Mouse (Mus musculus) hindbrain, embryonic 11.5 days (tissue): ENCODE measurements around the gene Pold3. TPM values are rescaled to one million over a fixed set of nuclear protein-coding genes. Genes with fewer than 3 reads are reported as not detected.

Experiments used
- ATAC-seq: fragments of 200-750 bp; cut with Nextera tagmentation; 2 replicates; pipeline ENCODE4 v1.8.0; 2017; ENCODE audit warnings: mild to moderate bottlenecking, moderate TSS enrichment, moderate library complexity; ENCODE audit not compliant: low FRiP score
- DNase-seq: peaks from one replicate; pipeline ENCODE4 v3.0.0-alpha.2; 2015; ENCODE audit warnings: low spot score
- H3K27ac ChIP-seq: fragments of 300-500 bp; sonication (generic); 2 replicates; pipeline ENCODE4 v1.5.1; 2014; ENCODE audit warnings: mild to moderate bottlenecking, low read depth, low read length
- H3K27me3 ChIP-seq: fragments of 300-500 bp; sonication (generic); 2 replicates; pipeline ENCODE4 v1.6.1; 2014; ENCODE audit warnings: mild to moderate bottlenecking, low read length, moderate library complexity, mixed read lengths; ENCODE audit not compliant: control insufficient read depth, insufficient read depth
- H3K36me3 ChIP-seq: fragments of 300-500 bp; sonication (generic); 2 replicates; pipeline ENCODE4 v1.6.1; 2014; ENCODE audit warnings: mild to moderate bottlenecking, low read length, moderate library complexity, mixed read lengths; ENCODE audit not compliant: control insufficient read depth, insufficient read depth
- H3K4me1 ChIP-seq: fragments of 300-500 bp; sonication (generic); replicated peaks from 2 replicates; pipeline ENCODE4 v1.6.1; 2014; ENCODE audit warnings: low read length, mixed read lengths; ENCODE audit not compliant: control insufficient read depth, insufficient read depth
- H3K4me2 ChIP-seq: fragments of 300-500 bp; sonication (generic); replicated peaks from 2 replicates; pipeline ENCODE4 v1.6.1; 2014; ENCODE audit warnings: mild to moderate bottlenecking, low read depth, low read length
- H3K4me3 ChIP-seq: fragments of 300-500 bp; sonication (generic); 2 replicates; pipeline ENCODE4 v1.5.1; 2014; ENCODE audit warnings: low read depth, low read length
- H3K9ac ChIP-seq: fragments of 300-500 bp; sonication (generic); 2 replicates; pipeline ENCODE4 v1.6.1; 2014; ENCODE audit warnings: low read depth, low read length
- H3K9me3 ChIP-seq: fragments of 300-500 bp; sonication (generic); 2 replicates; pipeline ENCODE4 v1.6.1; 2016; ENCODE audit warnings: low read length; ENCODE audit not compliant: control insufficient read depth
- WGBS: fragments of 180-500 bp; shearing (Covaris S2); extraction: QIAGEN DNeasy Blood & Tissue Kit; methylation state at CpG from one replicate; pipeline ENCODE4 v1.1.7; 2014; 5-methylcytosine and 5-hydroxymethylcytosine counted together
- polyA plus RNA-seq: library from polyadenylated mRNA; unstranded; fragments of >200 nt; fragmentation: Nextera tagmentation; extraction: Ambion mirVana; gene quantifications from 2 replicates; pipeline ENCODE4 v1.2.1, GENCODE M21; 2014

Pold3 gene
- polyA plus RNA-seq, 1 experiment from 2014 or later: 88.9 TPM

DNA sequence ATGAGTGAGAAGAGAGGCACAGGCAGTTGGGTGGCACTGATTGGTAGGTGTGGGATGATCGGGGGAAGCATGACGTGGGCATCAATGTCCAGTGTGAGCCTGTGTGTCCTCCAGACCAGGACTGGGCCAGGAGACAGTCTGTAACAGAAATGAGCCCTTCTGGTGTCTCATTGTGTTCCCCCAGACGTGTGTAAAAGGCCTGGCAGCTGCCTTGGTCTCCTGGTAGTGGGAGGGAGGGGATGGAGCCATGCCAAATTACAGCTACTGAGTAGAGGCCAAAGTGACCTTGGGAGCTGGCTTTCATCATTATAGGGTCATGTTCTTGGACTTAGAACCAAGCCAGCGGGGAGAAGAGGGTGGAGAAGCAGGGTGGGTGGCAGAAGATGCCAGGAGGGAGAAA lies 69.5 kb downstream of the Pold3 start:
- no peaks in the 10 kb centered on the region for H3K9me3 ChIP-seq
- no peak overlapping the region for H3K9ac ChIP-seq
- H3K4me3 ChIP-seq: no peak overlapping the region
- WGBS: 78% methylated on average over 4 of the region's 4 CpGs
- ATAC-seq (no peak), DNase-seq (no peak)
- H3K27ac ChIP-seq: no peak overlapping the region
- no peak overlapping the region for H3K4me2 ChIP-seq
- no peaks in the 10 kb centered on the region for H3K4me1 ChIP-seq
- no peaks in the 10 kb centered on the region for H3K36me3 ChIP-seq
- no peaks in the 10 kb centered on the region for H3K27me3 ChIP-seq

DNA sequence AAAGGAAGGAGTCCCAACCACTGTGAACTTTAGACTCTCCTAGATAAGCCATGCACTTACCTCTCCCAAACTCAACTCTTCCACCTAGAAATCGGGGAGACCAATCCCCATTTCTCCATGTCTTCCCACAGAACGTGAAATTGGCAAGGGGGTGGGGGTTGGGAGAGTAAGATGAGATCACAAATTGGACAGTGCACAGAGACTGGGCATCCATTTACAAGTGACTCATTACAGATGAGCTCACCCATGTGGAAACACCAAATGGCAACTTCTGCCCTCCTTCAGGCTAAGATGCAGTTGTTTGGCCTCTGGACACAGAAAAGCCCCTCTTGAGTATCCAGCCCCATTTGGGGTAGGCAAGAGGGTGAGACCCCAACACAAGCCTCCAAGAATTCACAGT lies 74.9 kb downstream of the Pold3 start:
- Histone ChIP-seq H3K27ac (no peak overlapping the region), H3K4me3 (no peak overlapping the region), H3K36me3 (no peaks in the 10 kb centered on the region), H3K9me3 (no peaks in the 10 kb centered on the region), H3K4me1 (no peaks in the 10 kb centered on the region), H3K27me3 (no peaks in the 10 kb centered on the region), H3K4me2 (no peak overlapping the region), H3K9ac (no peak overlapping the region)
- ATAC-seq (no peak), DNase-seq (no peak)
- WGBS: 80% methylated on average over 2 of the region's 2 CpGs

DNA sequence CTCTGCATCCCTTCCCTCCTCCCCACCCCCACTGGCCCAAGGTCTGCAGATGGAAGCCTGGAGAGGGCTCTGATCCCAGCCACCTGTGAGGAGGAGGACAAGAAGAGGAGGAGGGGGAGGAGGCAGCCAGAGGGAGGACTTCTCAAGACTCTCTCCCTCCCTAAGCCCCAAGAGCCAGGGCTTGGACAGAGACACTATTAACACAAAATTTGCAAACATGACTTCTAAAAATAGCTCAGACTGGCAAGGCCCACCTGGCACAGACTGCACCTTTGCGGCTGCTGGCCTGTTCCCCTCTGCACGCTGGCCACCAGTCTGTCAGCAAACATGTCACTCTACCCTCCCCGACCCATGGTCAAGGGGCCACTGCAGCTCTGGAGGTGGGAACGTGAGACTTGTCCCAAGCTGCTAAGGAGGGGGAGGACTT lies 77.7 kb downstream of the Pold3 start:
- H3K36me3 ChIP-seq: no peaks in the 10 kb centered on the region
- H3K4me2 ChIP-seq: no peak overlapping the region
- H3K4me1 ChIP-seq: no peaks in the 10 kb centered on the region
- 44% methylated on average over 4 of the region's 4 CpGs for WGBS
- no peak overlapping the region for H3K27ac ChIP-seq
- no peaks in the 10 kb centered on the region for H3K9me3 ChIP-seq
- H3K4me3 ChIP-seq: no peak overlapping the region
- DNase-seq: no peak
- no peak overlapping the region for H3K9ac ChIP-seq
- H3K27me3 ChIP-seq: no peaks in the 10 kb centered on the region
- no peak for ATAC-seq

DNA sequence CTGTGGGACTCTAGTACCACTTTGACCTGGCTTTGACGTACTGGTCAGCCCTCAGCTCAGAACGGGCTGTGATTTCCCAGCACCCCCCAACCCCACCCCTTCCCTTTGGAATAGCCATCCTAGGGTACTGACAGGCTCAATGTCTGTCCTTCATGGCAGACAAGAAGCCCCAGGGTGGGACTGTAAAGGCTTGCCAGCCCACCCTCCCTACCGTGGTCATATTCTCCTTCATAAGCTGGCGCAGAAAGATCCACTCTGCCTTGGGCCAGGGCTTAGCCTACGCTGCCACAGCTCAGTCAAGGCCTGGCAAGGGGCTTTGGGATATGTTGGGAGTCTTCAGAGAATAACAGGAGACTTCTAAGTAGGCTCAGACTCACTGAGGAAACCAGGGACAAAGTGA lies 78.3 kb downstream of the Pold3 start:
- no peak overlapping the region for H3K27ac ChIP-seq
- DNase-seq (no peak), ATAC-seq (no peak)
- H3K9ac ChIP-seq: no peak overlapping the region
- H3K4me2 ChIP-seq: no peak overlapping the region
- H3K4me1 ChIP-seq: no peaks in the 10 kb centered on the region
- H3K9me3 ChIP-seq: no peaks in the 10 kb centered on the region
- no peaks in the 10 kb centered on the region for H3K36me3 ChIP-seq
- 80% methylated on average over 5 of the region's 5 CpGs for WGBS
- H3K27me3 ChIP-seq: no peaks in the 10 kb centered on the region
- H3K4me3 ChIP-seq: no peak overlapping the region

DNA sequence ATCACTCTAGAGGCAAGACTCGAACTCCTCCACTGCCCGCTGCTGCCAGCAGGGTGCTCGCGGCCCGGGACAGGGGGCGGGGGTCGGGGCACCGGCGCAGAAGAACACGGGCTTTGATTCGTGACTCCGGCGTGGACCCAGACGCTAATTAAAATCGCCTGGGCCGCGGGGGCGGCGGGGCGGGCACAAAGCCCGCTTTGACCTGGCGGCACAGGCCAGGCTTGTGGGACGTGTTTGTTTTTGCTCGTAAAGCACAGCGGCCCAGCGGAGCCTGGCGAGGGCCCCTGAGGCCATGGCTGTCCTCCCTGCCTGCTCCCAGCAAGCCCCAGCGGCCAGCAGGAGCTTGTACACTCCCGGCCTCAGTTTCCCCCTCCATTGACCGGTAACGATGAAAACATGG lies 79.2 kb downstream of the Pold3 start:
- Histone ChIP-seq H3K27me3 (no peaks in the 10 kb centered on the region), H3K27ac (no peak overlapping the region), H3K4me3 (no peak overlapping the region), H3K4me2 (no peak overlapping the region), H3K9ac (no peak overlapping the region), H3K4me1 (no peaks in the 10 kb centered on the region), H3K36me3 (no peaks in the 10 kb centered on the region), H3K9me3 (no peaks in the 10 kb centered on the region)
- WGBS: 17% methylated on average over 31 of the region's 31 CpGs
- ATAC-seq (no peak), DNase-seq (peak; percentile 16)

DNA sequence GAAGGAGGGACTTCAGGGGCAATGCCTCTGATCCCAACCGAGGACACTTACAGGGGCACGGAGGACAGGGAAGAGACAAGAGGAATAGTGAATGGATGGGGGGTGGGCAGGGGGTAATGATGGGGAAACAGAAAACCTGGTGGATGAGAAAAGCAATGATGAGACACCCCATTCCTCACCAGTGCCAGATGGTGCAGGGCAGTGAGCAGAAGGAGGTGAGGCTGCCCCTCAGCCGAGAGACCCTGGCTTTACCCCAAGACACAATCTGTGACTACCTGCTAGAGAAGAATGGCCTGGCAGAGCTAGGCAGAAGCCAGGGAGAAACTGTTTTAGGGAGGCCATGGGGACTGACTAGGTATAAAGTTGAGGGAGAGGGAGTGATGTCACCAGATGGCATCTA lies 84.9 kb downstream of the Pold3 start:
- ATAC-seq: no peak

DNA sequence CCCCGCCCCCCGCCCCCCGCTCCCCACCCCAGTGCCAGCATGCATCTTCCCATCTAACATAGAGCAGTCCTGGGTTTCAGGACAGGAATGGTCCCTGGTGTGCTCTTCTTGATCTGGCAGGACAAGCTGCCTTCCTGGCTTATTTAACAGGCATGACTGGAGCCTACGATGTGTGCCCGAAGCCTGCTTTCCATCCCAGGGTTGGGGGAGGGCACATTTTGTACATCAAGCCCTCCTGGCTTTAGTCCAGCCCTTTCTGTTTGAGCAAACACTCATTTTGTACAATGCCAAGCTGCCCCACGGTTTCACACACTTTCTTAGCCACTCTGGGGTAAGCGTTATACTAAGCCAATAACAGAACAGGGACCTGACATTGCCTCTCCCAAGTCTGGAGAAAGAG lies 85.3 kb downstream of the Pold3 start:
- no peaks in the 10 kb centered on the region for H3K27me3 ChIP-seq
- no peak for ATAC-seq
- H3K36me3 ChIP-seq: no peaks in the 10 kb centered on the region
- DNase-seq: no peak
- H3K27ac ChIP-seq: no peak overlapping the region
- H3K9ac ChIP-seq: no peak overlapping the region
- no peaks in the 10 kb centered on the region for H3K4me1 ChIP-seq
- no peak overlapping the region for H3K4me2 ChIP-seq
- 87% methylated on average over 7 of the region's 7 CpGs for WGBS
- H3K9me3 ChIP-seq: no peaks in the 10 kb centered on the region
- no peak overlapping the region for H3K4me3 ChIP-seq

More for the DNA sequence above, 84.9 kb downstream of the Pold3 start:
- no peaks in the 10 kb centered on the region for H3K36me3 ChIP-seq
- no peak overlapping the region for H3K4me2 ChIP-seq
- H3K27me3 ChIP-seq: no peaks in the 10 kb centered on the region
- no peak overlapping the region for H3K9ac ChIP-seq
- 80% methylated on average over 3 of the region's 3 CpGs for WGBS
- no peaks in the 10 kb centered on the region for H3K4me1 ChIP-seq
- no peak overlapping the region for H3K4me3 ChIP-seq
- DNase-seq: no peak
- no peaks in the 10 kb centered on the region for H3K9me3 ChIP-seq
- H3K27ac ChIP-seq: no peak overlapping the region

DNA sequence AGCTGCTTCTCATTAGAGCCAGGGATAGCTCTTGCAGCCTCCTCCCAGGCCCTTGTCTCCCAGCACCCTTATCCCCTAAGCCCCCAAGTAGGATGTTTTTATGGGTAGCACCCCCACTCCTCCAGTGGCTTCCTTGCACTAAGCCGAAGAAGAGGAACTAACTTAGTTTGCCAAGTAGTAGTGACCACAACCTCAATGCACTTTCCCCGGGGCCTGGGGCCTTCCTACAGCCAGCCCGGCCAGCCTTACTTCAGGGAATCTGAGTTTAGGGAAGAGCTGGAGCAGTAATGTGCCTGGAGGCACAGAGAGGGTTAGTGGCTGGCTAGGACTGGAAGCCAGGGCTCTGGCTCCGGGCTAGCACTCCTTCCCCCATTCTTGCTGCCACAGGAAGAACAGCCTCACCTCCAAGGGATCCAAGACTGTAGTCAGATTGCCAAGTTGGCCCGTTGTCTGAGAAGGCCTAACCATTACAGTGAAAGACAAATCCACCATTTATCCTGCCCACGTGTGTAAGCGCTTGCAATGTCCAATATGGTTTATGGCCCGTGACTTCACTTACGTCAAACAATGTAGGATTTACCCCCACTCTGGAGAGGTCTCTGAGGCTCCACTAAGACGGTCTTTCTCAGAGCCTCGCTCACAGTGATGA lies 86.4 kb downstream of the Pold3 start:
- no peaks in the 10 kb centered on the region for H3K36me3 ChIP-seq
- H3K4me3 ChIP-seq: no peak overlapping the region
- H3K9ac ChIP-seq: no peak overlapping the region
- H3K27me3 ChIP-seq: no peaks in the 10 kb centered on the region
- no peaks in the 10 kb centered on the region for H3K9me3 ChIP-seq
- DNase-seq (no peak), ATAC-seq (no peak)
- WGBS: 87% methylated on average over 11 of the region's 11 CpGs
- H3K4me1 ChIP-seq: no peaks in the 10 kb centered on the region
- no peak overlapping the region for H3K27ac ChIP-seq
- H3K4me2 ChIP-seq: no peak overlapping the region

DNA sequence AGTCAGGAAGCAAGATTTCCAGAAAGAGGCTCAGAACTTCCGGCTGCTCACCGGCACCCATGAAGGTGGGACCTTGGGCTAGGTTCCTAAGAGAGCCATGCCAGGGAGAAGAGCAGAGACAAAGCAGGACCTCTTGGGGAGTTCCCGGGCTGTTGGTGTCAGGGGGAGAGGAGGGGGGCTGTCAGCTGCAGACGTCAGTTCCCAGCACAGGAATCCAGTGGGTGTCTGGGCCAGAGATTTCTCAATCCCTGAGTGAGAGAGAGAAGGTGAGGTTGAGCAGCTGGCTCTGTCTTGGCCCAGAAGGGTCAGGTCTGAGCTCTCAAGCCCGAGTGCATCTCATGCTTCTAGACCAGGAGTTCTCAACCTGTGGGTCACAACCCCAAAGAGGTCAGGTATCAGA lies 87.7 kb downstream of the Pold3 start:
- no peak overlapping the region for H3K4me2 ChIP-seq

More for the DNA sequence above, 87.7 kb downstream of the Pold3 start:
- WGBS: 73% methylated on average over 5 of the region's 5 CpGs
- Histone ChIP-seq H3K27ac (no peak overlapping the region), H3K4me1 (no peaks in the 10 kb centered on the region), H3K36me3 (no peaks in the 10 kb centered on the region), H3K27me3 (no peaks in the 10 kb centered on the region), H3K9me3 (no peaks in the 10 kb centered on the region), H3K9ac (no peak overlapping the region), H3K4me3 (no peak overlapping the region)
- ATAC-seq (no peak), DNase-seq (no peak)
